Mouse (Mus musculus) C2C12 (cell line): ENCODE measurements around the gene Yjefn3. TPM values are rescaled to one million over a fixed set of nuclear protein-coding genes. Genes with fewer than 3 reads are reported as not detected.

Experiments
- H3K27me3 ChIP-seq: one replicate; pipeline ENCODE4 v1.6.1; 2011; ENCODE audit not compliant: control insufficient read depth, insufficient read depth, insufficient read length
- H3K36me3 ChIP-seq: one replicate; pipeline ENCODE4 v1.6.1; 2011; ENCODE audit not compliant: control insufficient read depth, insufficient read depth
- H3K4me3 ChIP-seq: one replicate; pipeline ENCODE4 v1.5.1; 2011; ENCODE audit warnings: mild to moderate bottlenecking, control low read depth; ENCODE audit not compliant: poor library complexity, insufficient read depth, severe bottlenecking
- H3K79me2 ChIP-seq: one replicate; pipeline ENCODE4 v1.6.1; 2011; ENCODE audit not compliant: control insufficient read depth, insufficient read depth
- H3K79me3 ChIP-seq: one replicate; pipeline ENCODE4 v1.6.1; 2011; ENCODE audit warnings: low read depth, control low read depth
- H3ac ChIP-seq: one replicate; pipeline ENCODE3; 2011; ENCODE audit warnings: low read depth; ENCODE audit not compliant: control insufficient read depth, insufficient read length
- CEBPB ChIP-seq: IDR thresholded peaks from one replicate; pipeline ENCODE4 v1.6.1; 2011; ENCODE audit warnings: low read depth, mild to moderate bottlenecking, control low read depth, moderate library complexity
- CTCF ChIP-seq: IDR thresholded peaks from one replicate; pipeline ENCODE4 v1.5.1; 2011; ENCODE audit not compliant: control insufficient read depth, insufficient read depth, insufficient read length
- FOSL1 ChIP-seq: IDR thresholded peaks from one replicate; pipeline ENCODE4 v1.8.0; 2011; ENCODE audit warnings: mild to moderate bottlenecking, low read length; ENCODE audit not compliant: poor library complexity, insufficient read depth, severe bottlenecking
- MAX ChIP-seq: IDR thresholded peaks from one replicate; pipeline ENCODE4 v1.6.1; 2011; ENCODE audit warnings: mild to moderate bottlenecking, control low read depth
- MYOD1 ChIP-seq: IDR thresholded peaks from one replicate; pipeline ENCODE4 v1.6.1; 2011; ENCODE audit warnings: low read depth; ENCODE audit not compliant: control insufficient read depth, insufficient read length
- MYOG ChIP-seq: IDR thresholded peaks from one replicate; pipeline ENCODE4 v1.6.1; 2011; ENCODE audit not compliant: control insufficient read depth, insufficient read length; ENCODE audit errors: extremely low read depth
- USF1 ChIP-seq: IDR thresholded peaks from one replicate; pipeline ENCODE4 v1.6.1; 2011; ENCODE audit warnings: low read depth, mild to moderate bottlenecking, control low read depth, moderate library complexity
- polyA plus RNA-seq: library from polyadenylated mRNA; unstranded; fragments of >200 nt; fragmentation: generic; extraction: Trizol; gene quantifications from one replicate; pipeline ENCODE4 v1.2.1, GENCODE M21; 2012; ENCODE audit warnings: missing spikeins

The Yjefn3 gene
- polyA plus RNA-seq, 1 experiment, result 2.6 TPM

DNA sequence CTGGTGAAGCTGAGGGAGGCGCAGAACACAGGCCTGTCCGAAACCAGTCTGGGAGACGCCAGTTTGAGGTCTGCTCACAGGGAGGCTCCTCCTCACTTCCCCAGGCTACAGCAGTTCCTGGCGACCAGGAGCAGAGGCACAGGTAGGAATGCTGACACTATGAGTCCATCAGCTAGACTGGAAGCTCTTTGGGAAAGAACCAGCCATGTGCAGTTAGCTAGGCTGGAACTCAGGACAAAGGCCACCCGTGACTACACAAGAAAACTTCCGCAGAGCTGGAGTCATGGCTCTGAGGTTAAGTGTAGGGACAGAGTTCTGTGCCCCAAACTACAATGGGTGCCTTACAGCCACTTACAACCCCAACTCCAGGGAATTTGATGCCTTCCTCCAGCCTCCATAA, 4.7 kb downstream of the Yjefn3 start:
- peaks cover 59% of the 10 kb centered on the region for H3K79me2 ChIP-seq
- peaks cover 31% of the 10 kb centered on the region for H3K79me3 ChIP-seq
- H3ac ChIP-seq, result no peak overlapping the region
- no peaks in the 10 kb centered on the region for H3K27me3 ChIP-seq
- TF ChIP-seq CEBPB (no peak), CTCF (no peak), MYOG (no peak), MYOD1 (no peak), FOSL1 (no peak), USF1 (no peak), MAX (no peak)
- H3K36me3 ChIP-seq, result peaks cover 16% of the 10 kb centered on the region
- no peak overlapping the region for H3K4me3 ChIP-seq

DNA sequence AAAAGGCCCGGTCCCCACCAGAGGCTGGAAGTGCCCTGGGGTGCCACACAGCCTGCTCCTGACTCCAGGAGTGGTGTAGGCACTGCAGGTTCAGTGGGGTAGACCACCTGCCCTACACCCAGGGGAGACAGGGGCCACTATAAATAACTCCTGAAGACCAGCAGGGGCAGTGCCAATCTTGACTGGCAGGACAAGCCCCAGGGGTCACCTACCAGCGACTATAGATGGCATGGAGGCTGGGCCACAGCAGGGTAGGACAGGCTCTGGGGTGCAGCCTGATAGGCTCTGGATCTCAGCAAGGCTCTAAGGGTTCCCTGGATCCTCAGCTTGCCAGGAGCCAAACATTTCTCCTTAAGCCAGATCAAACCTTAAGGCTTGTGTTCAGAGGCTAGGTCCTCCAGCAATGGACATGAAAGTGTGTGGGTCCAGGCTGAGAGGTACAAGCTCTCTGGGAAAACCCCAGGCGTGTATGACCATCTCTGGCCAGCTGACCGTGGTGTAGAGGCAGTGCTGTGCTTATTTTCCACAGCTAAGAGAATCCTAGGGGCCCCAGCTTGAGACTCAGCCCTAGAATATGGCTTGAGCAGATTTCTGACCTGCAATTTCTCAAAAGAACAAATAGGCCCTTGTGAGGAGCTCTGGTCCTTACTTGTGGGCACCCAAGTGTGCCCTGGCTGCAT, 6.6 kb downstream of the Yjefn3 start:
- no peaks in the 10 kb centered on the region for H3K27me3 ChIP-seq
- H3K36me3 ChIP-seq, result peaks cover 16% of the 10 kb centered on the region
- no peak overlapping the region for H3ac ChIP-seq
- peaks cover 54% of the 10 kb centered on the region for H3K79me2 ChIP-seq
- H3K4me3 ChIP-seq, result no peak overlapping the region
- peaks cover 28% of the 10 kb centered on the region for H3K79me3 ChIP-seq
- no peak for TF ChIP-seq MAX

DNA sequence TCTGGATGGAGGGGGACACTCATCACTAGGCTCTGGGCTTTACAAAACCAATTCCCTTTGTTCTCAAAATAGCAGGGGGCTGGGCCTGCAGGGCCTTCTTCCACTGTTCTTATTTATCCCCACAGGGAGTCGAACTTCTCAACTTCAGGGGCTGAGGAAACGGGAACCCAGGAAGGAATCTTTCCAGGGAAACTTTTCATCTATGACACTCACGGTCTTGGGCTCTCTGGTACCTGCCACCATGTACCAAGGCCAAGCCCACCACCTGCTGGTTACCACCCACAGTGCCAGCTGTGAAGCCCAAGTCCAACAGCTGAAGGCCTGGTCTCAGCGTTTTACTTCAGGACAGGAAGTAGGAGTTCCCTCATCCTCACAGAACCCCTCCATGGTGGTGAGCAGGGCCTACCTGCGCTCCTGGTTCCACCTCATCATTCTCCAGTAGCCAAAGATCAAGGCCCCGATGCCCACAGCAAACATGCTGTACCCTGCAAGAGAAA, 7.6 kb downstream of the Yjefn3 start:
- Histone ChIP-seq H3ac (no peak overlapping the region), H3K79me2 (peaks cover 44% of the 10 kb centered on the region), H3K79me3 (peaks cover 22% of the 10 kb centered on the region), H3K4me3 (no peak overlapping the region), H3K27me3 (no peaks in the 10 kb centered on the region), H3K36me3 (peaks cover 16% of the 10 kb centered on the region)
- TF ChIP-seq CTCF (no peak), CEBPB (no peak), MYOG (no peak), FOSL1 (no peak), USF1 (no peak), MYOD1 (no peak), MAX (no peak)

DNA sequence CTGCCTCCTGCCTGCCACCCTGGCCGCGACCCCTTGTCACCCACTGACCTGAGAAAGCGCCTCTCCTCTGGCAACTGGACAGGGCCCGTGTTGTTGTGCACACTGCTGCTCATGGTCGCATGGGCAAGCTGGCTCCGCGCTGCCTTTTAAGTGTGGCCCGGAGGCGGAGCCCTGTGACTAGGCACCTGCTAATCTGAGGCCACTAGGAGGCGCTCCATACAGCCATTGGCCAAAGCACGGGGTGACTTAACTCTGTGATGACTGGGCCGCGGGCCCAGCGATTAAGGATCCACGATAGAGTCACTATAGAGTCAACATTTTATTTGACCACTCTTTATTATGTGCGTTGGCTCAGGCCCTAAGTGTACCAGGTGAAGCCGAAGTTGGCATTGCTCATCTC, 8.6 kb downstream of the Yjefn3 start:
- no peak overlapping the region for H3ac ChIP-seq
- no peak for TF ChIP-seq CEBPB
- peaks cover 33% of the 10 kb centered on the region for H3K79me2 ChIP-seq
- peaks cover 17% of the 10 kb centered on the region for H3K79me3 ChIP-seq
- H3K27me3 ChIP-seq, result no peaks in the 10 kb centered on the region
- no peak overlapping the region for H3K4me3 ChIP-seq
- peaks cover 16% of the 10 kb centered on the region for H3K36me3 ChIP-seq

DNA sequence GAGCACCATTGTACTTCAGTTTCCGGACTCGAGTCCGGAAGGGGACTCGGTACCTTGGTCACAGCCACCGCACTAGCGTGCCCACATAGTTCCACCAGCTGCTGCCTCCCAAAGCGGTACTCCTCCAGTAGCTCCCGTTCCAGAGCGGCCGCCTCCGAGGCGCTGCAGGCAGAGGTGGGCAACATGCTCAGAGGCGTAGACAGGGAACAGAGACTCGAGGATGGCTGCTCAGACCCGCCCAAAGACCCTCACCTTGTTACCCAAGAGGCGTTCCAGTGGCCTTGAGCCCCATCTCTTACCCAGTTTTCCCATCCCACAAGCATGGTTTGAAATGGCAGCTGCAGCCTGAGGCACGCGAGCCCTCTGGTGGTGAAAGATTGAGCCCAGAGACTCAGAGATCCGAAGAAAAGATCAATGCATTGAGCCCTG, 11.7 kb downstream of the Yjefn3 start:
- Histone ChIP-seq H3K4me3 (no peak overlapping the region), H3K79me2 (peaks cover 3% of the 10 kb centered on the region), H3K79me3 (no peaks in the 10 kb centered on the region), H3K36me3 (peaks cover 13% of the 10 kb centered on the region), H3K27me3 (peaks cover 11% of the 10 kb centered on the region), H3ac (no peak overlapping the region)
- TF ChIP-seq CEBPB, result no peak
- no peak for TF ChIP-seq FOSL1
- TF ChIP-seq CTCF, result peak; percentile 16
- no peak for TF ChIP-seq MYOD1
- TF ChIP-seq MYOG, result no peak
- TF ChIP-seq USF1, result no peak
- no peak for TF ChIP-seq MAX

DNA sequence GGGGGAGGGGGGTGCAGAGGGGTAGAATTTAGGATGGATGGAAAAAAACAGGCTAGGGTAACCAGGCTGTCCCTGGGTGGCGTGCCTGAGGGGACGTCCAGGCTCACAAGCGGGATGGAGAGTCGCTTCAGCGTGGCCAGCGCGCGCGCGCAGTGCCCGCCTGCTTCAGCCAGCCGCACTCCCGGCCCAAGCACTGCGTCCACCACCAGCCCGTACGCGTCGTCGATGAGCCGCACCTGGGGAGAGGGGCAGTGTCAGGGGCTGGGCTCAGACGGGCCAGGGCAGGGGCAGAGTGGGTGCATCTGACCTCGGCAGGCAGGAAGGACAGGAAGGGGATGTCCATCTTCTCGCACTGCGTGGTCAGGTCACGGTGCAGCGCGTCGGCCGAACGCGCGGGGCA, 13.6 kb downstream of the Yjefn3 start:
- Histone ChIP-seq H3K27me3 (peaks cover 12% of the 10 kb centered on the region), H3K4me3 (no peak overlapping the region)

More for the DNA sequence above, 13.6 kb downstream of the Yjefn3 start:
- no peak overlapping the region for H3ac ChIP-seq
- H3K36me3 ChIP-seq, result peaks cover 5% of the 10 kb centered on the region
- no peak for TF ChIP-seq CEBPB
- no peaks in the 10 kb centered on the region for H3K79me2 ChIP-seq
- no peaks in the 10 kb centered on the region for H3K79me3 ChIP-seq
